Mouse (Mus musculus) embryonic facial prominence, embryonic 10.5 days (tissue): ENCODE data around the gene Fat3. TPM values are rescaled to one million over a fixed set of nuclear protein-coding genes. Genes with fewer than 3 reads are reported as not detected.

ENCODE experiments used
- DNase-seq: peaks from one replicate; pipeline ENCODE4 v3.0.0-alpha.2; 2017; ENCODE audit warnings: low spot score
- H3K27ac ChIP-seq: fragments of 300-500 bp; sonication (generic); replicated peaks from 2 replicates; pipeline ENCODE4 v1.5.1; 2016; ENCODE audit warnings: mild to moderate bottlenecking
- H3K27me3 ChIP-seq: fragments of 300-500 bp; sonication (generic); replicated peaks from 2 replicates; pipeline ENCODE4 v1.6.1; 2016; ENCODE audit warnings: low read depth, mild to moderate bottlenecking; ENCODE audit not compliant: poor library complexity, severe bottlenecking
- H3K36me3 ChIP-seq: fragments of 300-500 bp; sonication (generic); replicated peaks from 2 replicates; pipeline ENCODE4 v1.6.1; 2016; ENCODE audit warnings: mild to moderate bottlenecking, moderate library complexity
- H3K4me1 ChIP-seq: fragments of 300-500 bp; sonication (generic); 2 replicates; pipeline ENCODE4 v1.6.1; 2016
- H3K4me3 ChIP-seq: fragments of 300-500 bp; sonication (generic); 2 replicates; pipeline ENCODE4 v1.5.1; 2016; ENCODE audit warnings: mild to moderate bottlenecking, moderate library complexity
- H3K9me3 ChIP-seq: fragments of 300-500 bp; sonication (generic); 2 replicates; pipeline ENCODE4 v1.6.1; 2016; ENCODE audit warnings: mild to moderate bottlenecking
- WGBS: fragments of 180-500 bp; shearing (Covaris S2); methylation state at CpG from one replicate; pipeline ENCODE4 v1.1.7; 2016; 5-methylcytosine and 5-hydroxymethylcytosine counted together
- polyA plus RNA-seq: library from polyadenylated mRNA; unstranded; fragments of >200 nt; fragmentation: Nextera tagmentation; extraction: Ambion mirVana; gene quantifications from 2 replicates; pipeline ENCODE4 v1.2.1, GENCODE M21; 2016

The Fat3 gene
- polyA plus RNA-seq, 1 experiment from 2014 or later: 2.8 TPM

- H3K9me3 ChIP-seq: no peaks in the 10 kb centered on the region
- no peak overlapping the region for H3K4me3 ChIP-seq
- no peak overlapping the region for H3K27ac ChIP-seq
- peaks cover 10% of the 10 kb centered on the region; the same call in 1 of the 2 replicates for H3K4me1 ChIP-seq
- no peak for DNase-seq
- H3K36me3 ChIP-seq: peaks cover 9% of the 10 kb centered on the region
- no peaks in the 10 kb centered on the region for H3K27me3 ChIP-seq
- WGBS: 75% methylated on average over 5 of the region's 5 CpGs
These were observed 545.8 kb downstream of the Fat3 start for GRCm38 (mm10) chr9:15955147-15955782.

GRCm38 (mm10) chr9:15954338-15954704, 546.8 kb downstream of the Fat3 start:
- H3K9me3 ChIP-seq: no peaks in the 10 kb centered on the region
- no peak overlapping the region for H3K4me3 ChIP-seq
- 90% methylated on average over 1 of the region's 1 CpGs for WGBS
- no peak for DNase-seq
- no peak overlapping the region for H3K27ac ChIP-seq
- peaks cover 10% of the 10 kb centered on the region; the same call in 1 of the 2 replicates for H3K4me1 ChIP-seq
- H3K36me3 ChIP-seq: no peaks in the 10 kb centered on the region
- no peaks in the 10 kb centered on the region for H3K27me3 ChIP-seq

GRCm38 (mm10) chr9:15953585-15954337, 547.3 kb downstream of the Fat3 start:
- Histone ChIP-seq H3K27ac (no peak overlapping the region), H3K9me3 (no peaks in the 10 kb centered on the region), H3K4me1 (peaks cover 8% of the 10 kb centered on the region; the same call in 1 of the 2 replicates), H3K4me3 (no peak overlapping the region), H3K36me3 (no peaks in the 10 kb centered on the region), H3K27me3 (no peaks in the 10 kb centered on the region)
- no peak for DNase-seq
- WGBS: 83% methylated on average over 6 of the region's 6 CpGs

- WGBS: 82% methylated on average over 4 of the region's 4 CpGs
- Histone ChIP-seq H3K27me3 (no peaks in the 10 kb centered on the region), H3K4me1 (peaks cover 7% of the 10 kb centered on the region; the same call in 1 of the 2 replicates), H3K4me3 (no peak overlapping the region), H3K27ac (no peak overlapping the region), H3K36me3 (no peaks in the 10 kb centered on the region), H3K9me3 (no peaks in the 10 kb centered on the region)
- no peak for DNase-seq
These were observed 553.0 kb downstream of the Fat3 start for GRCm38 (mm10) chr9:15948086-15948485.

GRCm38 (mm10) chr9:15944182-15944581, 556.9 kb downstream of the Fat3 start:
- Histone ChIP-seq H3K4me1 (peaks cover 11% of the 10 kb centered on the region; the same call in 1 of the 2 replicates), H3K4me3 (no peak overlapping the region), H3K27ac (no peak overlapping the region), H3K36me3 (no peaks in the 10 kb centered on the region), H3K27me3 (no peaks in the 10 kb centered on the region), H3K9me3 (no peaks in the 10 kb centered on the region)
- WGBS: 65% methylated on average over 3 of the region's 3 CpGs
- DNase-seq: no peak

GRCm38 (mm10) chr9:15943486-15944153, 557.5 kb downstream of the Fat3 start:
- no peak for DNase-seq
- 82% methylated on average over 3 of the region's 3 CpGs for WGBS
- Histone ChIP-seq H3K27me3 (no peaks in the 10 kb centered on the region), H3K9me3 (no peaks in the 10 kb centered on the region), H3K36me3 (no peaks in the 10 kb centered on the region), H3K27ac (no peak overlapping the region), H3K4me3 (no peak overlapping the region), H3K4me1 (peaks cover 11% of the 10 kb centered on the region; the same call in 1 of the 2 replicates)

- H3K27ac ChIP-seq: no peak overlapping the region
- WGBS: 92% methylated on average over 2 of the region's 2 CpGs
These were observed 559.3 kb downstream of the Fat3 start for GRCm38 (mm10) chr9:15941818-15942217.

GRCm38 (mm10) chr9:15940933-15941673, 560.0 kb downstream of the Fat3 start:
- DNase-seq: no peak
- no peak overlapping the region for H3K4me3 ChIP-seq
- no peaks in the 10 kb centered on the region for H3K27me3 ChIP-seq
- H3K4me1 ChIP-seq: peaks cover 11% of the 10 kb centered on the region; the same call in 1 of the 2 replicates
- no peaks in the 10 kb centered on the region; the same call in 1 of the 2 replicates for H3K36me3 ChIP-seq
- WGBS: 89% methylated on average over 7 of the region's 7 CpGs
- H3K27ac ChIP-seq: no peak overlapping the region
- no peaks in the 10 kb centered on the region for H3K9me3 ChIP-seq

More at GRCm38 (mm10) chr9:15941818-15942217, 559.3 kb downstream of the Fat3 start:
- Histone ChIP-seq H3K4me1 (peaks cover 11% of the 10 kb centered on the region; the same call in 1 of the 2 replicates), H3K9me3 (no peaks in the 10 kb centered on the region), H3K4me3 (no peak overlapping the region), H3K27me3 (no peaks in the 10 kb centered on the region), H3K36me3 (no peaks in the 10 kb centered on the region; the same call in 1 of the 2 replicates)
- DNase-seq: no peak

GRCm38 (mm10) chr9:15939594-15939993, 561.5 kb downstream of the Fat3 start:
- H3K4me1 ChIP-seq: peaks cover 11% of the 10 kb centered on the region; the same call in 1 of the 2 replicates
- 42% methylated on average over 2 of the region's 2 CpGs for WGBS
- H3K4me3 ChIP-seq: no peak overlapping the region
- DNase-seq: peak; percentile 39
- no peaks in the 10 kb centered on the region for H3K27me3 ChIP-seq
- no peaks in the 10 kb centered on the region for H3K9me3 ChIP-seq
- H3K27ac ChIP-seq: no peak overlapping the region
- no peaks in the 10 kb centered on the region; the same call in 1 of the 2 replicates for H3K36me3 ChIP-seq

GRCm38 (mm10) chr9:15937837-15938514, 563.1 kb downstream of the Fat3 start:
- no peaks in the 10 kb centered on the region for H3K27me3 ChIP-seq
- WGBS: 76% methylated on average over 28 of the region's 28 CpGs

GRCm38 (mm10) chr9:15930928-15931443, 570.1 kb downstream of the Fat3 start:
- no peak for DNase-seq
- Histone ChIP-seq H3K9me3 (no peaks in the 10 kb centered on the region), H3K4me3 (no peak overlapping the region), H3K27me3 (no peaks in the 10 kb centered on the region), H3K27ac (no peak overlapping the region), H3K36me3 (no peaks in the 10 kb centered on the region), H3K4me1 (no peaks in the 10 kb centered on the region)
- WGBS: 84% methylated on average over 5 of the region's 5 CpGs

More at GRCm38 (mm10) chr9:15937837-15938514, 563.1 kb downstream of the Fat3 start:
- DNase-seq: no peak
- no peaks in the 10 kb centered on the region; the same call in 1 of the 2 replicates for H3K36me3 ChIP-seq
- no peaks in the 10 kb centered on the region for H3K9me3 ChIP-seq
- H3K4me1 ChIP-seq: peaks cover 2% of the 10 kb centered on the region; the same call in 1 of the 2 replicates
- H3K27ac ChIP-seq: no peak overlapping the region
- H3K4me3 ChIP-seq: no peak overlapping the region
